Mouse (Mus musculus) forebrain, postnatal 0 days (tissue): ENCODE measurements around the gene Gorab. TPM values are rescaled to one million over a fixed set of nuclear protein-coding genes. Genes with fewer than 3 reads are reported as not detected.

ENCODE experiments used
- ATAC-seq: fragments of 200-750 bp; cut with Nextera tagmentation; 2 replicates; pipeline ENCODE4 v1.8.0; 2017; ENCODE audit warnings: mild to moderate bottlenecking, moderate library complexity
- DNase-seq: peaks from one replicate; pipeline ENCODE4 v3.0.0-alpha.2; 2015
- H3K27ac ChIP-seq: fragments of 300-500 bp; sonication (generic); 2 replicates; pipeline ENCODE4 v1.5.1; 2014; ENCODE audit warnings: low read depth, mild to moderate bottlenecking, antibody characterized with exemption, low read length, moderate library complexity, mixed read lengths
- H3K27me3 ChIP-seq: fragments of 300-500 bp; sonication (generic); 2 replicates; pipeline ENCODE4 v1.6.1; 2014; ENCODE audit warnings: mild to moderate bottlenecking, low read length, mixed read lengths; ENCODE audit not compliant: insufficient read depth
- H3K36me3 ChIP-seq: fragments of 300-500 bp; sonication (generic); 2 replicates; pipeline ENCODE4 v1.6.1; 2014; ENCODE audit warnings: mild to moderate bottlenecking, moderate library complexity; ENCODE audit not compliant: insufficient read depth
- H3K4me1 ChIP-seq: fragments of 300-500 bp; sonication (generic); 2 replicates; pipeline ENCODE4 v1.6.1; 2014; ENCODE audit warnings: antibody characterized with exemption; ENCODE audit not compliant: insufficient read depth
- H3K4me2 ChIP-seq: fragments of 300-500 bp; sonication (generic); 2 replicates; pipeline ENCODE4 v1.6.1; 2014; ENCODE audit warnings: low read depth, mild to moderate bottlenecking, moderate library complexity
- H3K4me3 ChIP-seq: fragments of 300-500 bp; sonication (generic); 2 replicates; pipeline ENCODE4 v1.5.1; 2014; ENCODE audit warnings: low read depth, low read length, mixed read lengths
- H3K9ac ChIP-seq: fragments of 300-500 bp; sonication (generic); 2 replicates; pipeline ENCODE4 v1.6.1; 2014; ENCODE audit warnings: mild to moderate bottlenecking
- H3K9me3 ChIP-seq: fragments of 300-500 bp; sonication (generic); 2 replicates; pipeline ENCODE4 v1.6.1; 2016; ENCODE audit warnings: low read length
- CTCF ChIP-seq: sonication (generic); IDR thresholded peaks from 2 replicates; pipeline ENCODE4 v1.5.1; 2016; ENCODE audit warnings: antibody characterized with exemption, control low read depth, low read depth
- WGBS: fragments of 180-500 bp; shearing (Covaris S2); extraction: QIAGEN DNeasy Blood & Tissue Kit; methylation state at CpG from one replicate; pipeline ENCODE4 v1.1.7; 2014; 5-methylcytosine and 5-hydroxymethylcytosine counted together
- polyA plus RNA-seq: library from polyadenylated mRNA; unstranded; fragments of >200 nt; fragmentation: Nextera tagmentation; extraction: Ambion mirVana; gene quantifications from 2 replicates; pipeline ENCODE4 v1.2.1, GENCODE M21; 2015
- total RNA-seq: library from RNA; depleted of rRNA; stranded (reverse); fragments of >200 nt; gene quantifications from 2 replicates; pipeline ENCODE4 v1.2.3, GENCODE M21; 2014; rRNA removed

The Gorab gene
- total and polyA plus RNA-seq, 2 experiments from 2014 or later = 15.8 to 18.6 TPM

DNA sequence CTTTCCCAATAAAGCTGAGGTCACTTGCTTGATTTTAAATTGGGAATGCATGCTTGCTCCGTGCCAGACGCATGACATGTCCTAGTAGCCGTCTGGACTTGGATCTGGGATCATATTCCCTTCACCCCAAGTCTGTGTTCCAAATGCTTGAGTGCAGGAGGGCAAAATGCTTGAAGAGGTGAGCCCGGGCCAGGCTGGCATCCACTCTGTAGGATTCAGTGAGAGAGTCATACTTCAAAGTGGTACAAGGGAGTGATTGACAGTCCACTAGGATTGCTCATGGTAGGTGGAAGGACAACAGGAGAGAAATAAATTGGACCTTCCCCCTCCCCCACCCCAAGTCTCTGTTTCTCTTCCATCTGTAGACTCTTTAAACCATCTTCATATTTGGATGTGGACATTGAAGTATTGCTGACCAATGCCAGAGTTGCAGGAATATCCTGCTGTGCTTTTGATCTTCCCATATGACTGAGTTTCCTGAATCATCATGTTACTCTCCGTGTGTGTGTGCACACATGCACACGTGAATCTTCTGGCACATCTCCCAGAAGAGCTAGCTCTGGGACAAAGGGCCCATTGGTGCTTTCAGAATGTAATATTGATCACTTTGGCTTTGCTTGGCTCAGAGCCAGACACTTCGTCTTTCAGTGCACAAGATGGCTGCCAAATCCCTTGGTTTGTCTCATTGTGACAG, 64.8 kb downstream of the Gorab start:
- H3K27me3 ChIP-seq = no peaks in the 10 kb centered on the region
- no peak overlapping the region for H3K27ac ChIP-seq
- peaks cover 11% of the 10 kb centered on the region; the same call in 1 of the 2 replicates for H3K4me1 ChIP-seq
- no peaks in the 10 kb centered on the region for H3K9me3 ChIP-seq
- 27% methylated on average over 7 of the region's 7 CpGs for WGBS
- no peak for TF ChIP-seq CTCF
- no peak overlapping the region for H3K4me3 ChIP-seq
- H3K36me3 ChIP-seq = no peaks in the 10 kb centered on the region
- ATAC-seq (peak; percentile 52; the same call in 1 of the 2 replicates), DNase-seq (peak; percentile 53)
- H3K9ac ChIP-seq = no peak overlapping the region
- H3K4me2 ChIP-seq = no peak overlapping the region

DNA sequence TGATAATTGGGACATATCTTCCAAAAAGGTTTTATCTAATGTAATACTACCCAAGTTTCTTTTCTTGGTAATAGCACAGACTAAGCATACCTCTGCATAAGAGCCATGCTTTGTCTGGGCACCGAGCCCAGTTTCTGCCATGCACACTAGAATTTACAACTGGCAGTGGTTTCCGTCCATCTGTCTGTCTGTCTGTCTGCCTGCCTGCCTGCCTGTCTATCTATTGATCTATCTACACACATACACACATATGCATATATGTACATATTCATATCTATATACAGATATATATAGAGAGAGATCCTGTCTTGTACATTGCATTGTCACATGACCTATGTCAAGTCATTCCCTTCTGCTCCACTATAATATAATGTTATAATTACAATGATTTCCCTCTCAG, 65.6 kb downstream of the Gorab start:
- Histone ChIP-seq H3K9ac (no peak overlapping the region), H3K9me3 (no peaks in the 10 kb centered on the region), H3K4me2 (no peak overlapping the region), H3K27me3 (no peaks in the 10 kb centered on the region), H3K4me3 (no peak overlapping the region), H3K36me3 (no peaks in the 10 kb centered on the region), H3K4me1 (peaks cover 11% of the 10 kb centered on the region; the same call in 1 of the 2 replicates), H3K27ac (no peak overlapping the region)
- WGBS = 46% methylated on average over 2 of the region's 2 CpGs
- no peak for TF ChIP-seq CTCF
- ATAC-seq = peak; percentile 79
- peak; percentile 81 for DNase-seq

Other genes starting within 250 kb of the Gorab start
- 4.3 and 7.3 TPM in 2 replicates for gene Prrx1, start 90.0 kb downstream of the Gorab start, total RNA-seq
- 3.3 and 4.0 TPM in 2 replicates for gene Prrx1, start 90.0 kb downstream of the Gorab start, polyA plus RNA-seq